In the genomic region with DNA sequence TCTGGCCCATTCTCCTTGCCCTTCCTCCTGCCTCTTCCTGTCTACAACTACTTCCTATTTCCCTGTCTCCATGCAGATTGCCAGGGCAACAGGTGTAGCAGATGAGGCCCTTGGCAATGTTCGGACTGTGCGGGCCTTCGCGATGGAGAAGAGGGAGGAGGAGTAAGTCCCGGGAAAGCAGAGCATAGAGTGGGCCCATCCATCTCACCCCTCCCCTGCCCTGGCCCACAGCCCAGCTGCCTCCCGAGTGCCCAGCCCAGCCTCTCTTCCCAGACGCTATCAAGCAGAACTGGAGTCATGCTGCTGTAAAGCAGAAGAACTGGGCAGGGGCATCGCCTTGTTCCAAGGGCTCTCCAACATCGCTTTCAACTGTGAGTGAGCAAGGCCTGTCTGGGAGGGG, we compare ENCODE assay signal across 16 mouse cellular contexts. TPM values are rescaled to one million over a fixed set of nuclear protein-coding genes. Genes with fewer than 3 reads are reported as not detected.
DNase-seq lines count a peak whose midpoint lies in the region; ATAC-seq lines count a peak whose summit lies in the region.
"Had no signal": no experiment of that assay in that cellular context is flagged by ENCODE, and none has a peak within 500 bp of the region (broad histone marks: within the 10 kb centered on the region; RNA-seq: fewer than 3 reads in every experiment).

No protein-coding gene starts in this region.

- H3K27ac ChIP-seq in heart, embryonic 10.5 days = no peak overlapping the region
- no peak overlapping the region for H3K27ac ChIP-seq in midbrain, embryonic 12.5 days (replicated peaks)
- no peak overlapping the region for H3K27ac ChIP-seq in midbrain, embryonic 10.5 days (replicated peaks)
- H3K27ac ChIP-seq in neural tube, embryonic 14.5 days (ENCODE audit: low read depth, low read length) = no peak overlapping the region
- H3K27ac ChIP-seq: forebrain, embryonic 15.5 days; left cerebral cortex, adult 2 months; limb, embryonic 15.5 days had no signal

- H3K4me3 ChIP-seq in heart, embryonic 10.5 days = no peak overlapping the region
- H3K4me3 ChIP-seq in midbrain, embryonic 12.5 days = no peak overlapping the region
- H3K4me3 ChIP-seq in midbrain, embryonic 10.5 days = no peak overlapping the region
- no peak overlapping the region for H3K4me3 ChIP-seq in neural tube, embryonic 14.5 days (ENCODE audit: low read depth, low read length)
- H3K4me3 ChIP-seq: forebrain, embryonic 15.5 days; left cerebral cortex, adult 2 months; limb, embryonic 15.5 days had no signal

- H3K4me2 ChIP-seq in midbrain, embryonic 12.5 days (replicated peaks) = no peak overlapping the region
- no peak overlapping the region for H3K4me2 ChIP-seq in neural tube, embryonic 14.5 days (ENCODE audit: low read depth, low read length)
- H3K4me2 ChIP-seq: forebrain, embryonic 15.5 days; limb, embryonic 15.5 days had no signal

- H3K36me3 ChIP-seq in heart, embryonic 10.5 days = peaks cover 70% of the 10 kb centered on the region
- H3K36me3 ChIP-seq in midbrain, embryonic 12.5 days = peaks cover 59% of the 10 kb centered on the region
- H3K36me3 ChIP-seq in midbrain, embryonic 10.5 days = peaks cover 68% of the 10 kb centered on the region
- peaks cover 14% of the 10 kb centered on the region for H3K36me3 ChIP-seq in neural tube, embryonic 14.5 days (ENCODE audit: control insufficient read depth, insufficient read depth, low read length)

- H3K27me3 ChIP-seq in heart, embryonic 10.5 days (ENCODE audit: insufficient read depth, poor library complexity, severe bottlenecking) = no peaks in the 10 kb centered on the region
- H3K27me3 ChIP-seq in midbrain, embryonic 12.5 days = no peaks in the 10 kb centered on the region
- no peaks in the 10 kb centered on the region for H3K27me3 ChIP-seq in midbrain, embryonic 10.5 days (ENCODE audit: low read depth, poor library complexity, severe bottlenecking)
- H3K27me3 ChIP-seq in neural tube, embryonic 14.5 days (ENCODE audit: control insufficient read depth, insufficient read depth, low read length) = no peaks in the 10 kb centered on the region
- H3K27me3 ChIP-seq: CH12.LX; forebrain, embryonic 15.5 days; limb, embryonic 15.5 days; Patski had no signal

- no peaks in the 10 kb centered on the region for H3K9me3 ChIP-seq in heart, embryonic 10.5 days
- H3K9me3 ChIP-seq in midbrain, embryonic 12.5 days = no peaks in the 10 kb centered on the region
- H3K9me3 ChIP-seq in midbrain, embryonic 10.5 days (replicated peaks) = no peaks in the 10 kb centered on the region
- H3K9me3 ChIP-seq in neural tube, embryonic 14.5 days (ENCODE audit: control insufficient read depth, low read length) = no peaks in the 10 kb centered on the region
- H3K9me3 ChIP-seq: forebrain, embryonic 15.5 days; limb, embryonic 15.5 days had no signal

- 79% methylated on average over 9 of the region's 9 CpGs for WGBS in heart, embryonic 10.5 days
- WGBS in midbrain, embryonic 12.5 days = 93% methylated on average over 9 of the region's 9 CpGs
- 92% methylated on average over 9 of the region's 9 CpGs for WGBS in midbrain, embryonic 10.5 days
- WGBS in neural tube, embryonic 14.5 days = 57% methylated on average over 9 of the region's 9 CpGs

- ATAC-seq in midbrain, embryonic 12.5 days (ENCODE audit: low FRiP score, low read depth) = 0 out of 2 replicates have a peak, but pooled peaks have one; percentile 30
- ATAC-seq in neural tube, embryonic 14.5 days (ENCODE audit: low read depth) = peak; percentile 64; the same call in 1 of the 2 replicates
- ATAC-seq: forebrain, embryonic 15.5 days; liver, postnatal 0 days; Patski had no signal

- peaks cover 38% of the 10 kb centered on the region for H3K4me1 ChIP-seq in heart, embryonic 10.5 days
- H3K4me1 ChIP-seq in midbrain, embryonic 12.5 days = no peaks in the 10 kb centered on the region
- 0 out of 2 replicates have a peak, but pooled peaks cover 3% of the 10 kb centered on the region for H3K4me1 ChIP-seq in midbrain, embryonic 10.5 days
- no peaks in the 10 kb centered on the region for H3K4me1 ChIP-seq in neural tube, embryonic 14.5 days (ENCODE audit: control insufficient read depth, insufficient read depth, low read length)
- H3K4me1 ChIP-seq: forebrain, embryonic 15.5 days; limb, embryonic 15.5 days had no signal

- peak; percentile 87 to 92 for DNase-seq in cerebellum, postnatal 10 days
- DNase-seq in cerebellum, adult 9-11 months = no peak
- DNase-seq in heart, postnatal 4 days = peak; percentile 56
- no peak for DNase-seq in heart, embryonic 10.5 days (ENCODE audit: low spot score)
- DNase-seq in midbrain, embryonic 10.5 days (ENCODE audit: low spot score) = no peak
- no peak for DNase-seq in urinary bladder, postnatal 14 days (ENCODE audit: low spot score)
- DNase-seq: embryo, embryonic 11 days; gastrocnemius, postnatal 10 days; liver, postnatal 0 days had no signal

- H3K9ac ChIP-seq in midbrain, embryonic 12.5 days (replicated peaks) = no peak overlapping the region
- no peak overlapping the region for H3K9ac ChIP-seq in neural tube, embryonic 14.5 days (replicated peaks; ENCODE audit: low read depth, low read length)
- H3K9ac ChIP-seq: forebrain, embryonic 15.5 days; limb, embryonic 15.5 days; liver, postnatal 0 days had no signal

RNA-seq across cellular contexts. Expression of a gene that starts 8.5 kb away (rescaled TPM):
- 10 to 100 TPM; 86.3 to 87.0 TPM for total RNA-seq in heart, postnatal 4 days (2021)
- polyA plus RNA-seq in heart, embryonic 10.5 days (2016; fragmentation: Nextera tagmentation; extraction: Ambion mirVana) = 62.7 and 81.3 TPM in 2 replicates
- 47.1 and 48.0 TPM in 2 replicates for polyA plus RNA-seq in midbrain, embryonic 12.5 days (2016; fragmentation: Nextera tagmentation; extraction: Ambion mirVana)
- polyA plus RNA-seq in midbrain, embryonic 10.5 days (2016; fragmentation: Nextera tagmentation; extraction: Ambion mirVana) = 62.9 and 64.6 TPM in 2 replicates
- polyA plus RNA-seq in neural tube, embryonic 14.5 days (2014; fragmentation: Nextera tagmentation; extraction: Ambion mirVana) = 47.2 and 47.7 TPM in 2 replicates

RNA-seq across cellular contexts. Expression of a gene that starts 10.0 kb away (rescaled TPM):
- under 1 TPM; 0.45 to 0.83 TPM for total RNA-seq in heart, postnatal 4 days (2021)
- 1.2 and 2.3 TPM in 2 replicates for polyA plus RNA-seq in heart, embryonic 10.5 days (2016; fragmentation: Nextera tagmentation; extraction: Ambion mirVana)
- polyA plus RNA-seq in midbrain, embryonic 12.5 days (2016; fragmentation: Nextera tagmentation; extraction: Ambion mirVana) = 0.35 and 0.46 TPM in 2 replicates
- 0.31 and 0.72 TPM in 2 replicates for polyA plus RNA-seq in midbrain, embryonic 10.5 days (2016; fragmentation: Nextera tagmentation; extraction: Ambion mirVana)
- 2.0 and 2.2 TPM in 2 replicates for polyA plus RNA-seq in neural tube, embryonic 14.5 days (2014; fragmentation: Nextera tagmentation; extraction: Ambion mirVana)

RNA-seq across cellular contexts. Expression of a gene that starts 11.2 kb away (rescaled TPM):
- under 1 TPM in 1 of 2 experiments, not detected in 1; 0.19 TPM for total RNA-seq in heart, postnatal 4 days (2021)
- polyA plus RNA-seq in heart, embryonic 10.5 days (2016; fragmentation: Nextera tagmentation; extraction: Ambion mirVana) = 0.11 TPM in 1 of 2 replicates, not detected in the other
- 0.17 and 0.27 TPM in 2 replicates for polyA plus RNA-seq in midbrain, embryonic 12.5 days (2016; fragmentation: Nextera tagmentation; extraction: Ambion mirVana)
- 0.19 and 0.31 TPM in 2 replicates for polyA plus RNA-seq in midbrain, embryonic 10.5 days (2016; fragmentation: Nextera tagmentation; extraction: Ambion mirVana)
- 0.58 and 3.0 TPM in 2 replicates for polyA plus RNA-seq in neural tube, embryonic 14.5 days (2014; fragmentation: Nextera tagmentation; extraction: Ambion mirVana)
- polyA plus RNA-seq: liver, postnatal 0 days had no signal

RNA-seq across cellular contexts. Expression of a gene that starts 21.4 kb away (rescaled TPM):
- total RNA-seq in heart, postnatal 4 days (2021) = 10 to 100 TPM; 22.4 to 26.1 TPM
- polyA plus RNA-seq in heart, embryonic 10.5 days (2016; fragmentation: Nextera tagmentation; extraction: Ambion mirVana) = 33.9 and 37.4 TPM in 2 replicates
- 64.1 and 76.9 TPM in 2 replicates for polyA plus RNA-seq in midbrain, embryonic 12.5 days (2016; fragmentation: Nextera tagmentation; extraction: Ambion mirVana)
- 49.0 and 61.6 TPM in 2 replicates for polyA plus RNA-seq in midbrain, embryonic 10.5 days (2016; fragmentation: Nextera tagmentation; extraction: Ambion mirVana)
- polyA plus RNA-seq in neural tube, embryonic 14.5 days (2014; fragmentation: Nextera tagmentation; extraction: Ambion mirVana) = 119 and 126 TPM in 2 replicates

RNA-seq across cellular contexts. Expression of a gene that starts 21.7 kb away (rescaled TPM):
- 10 to 100 TPM; 63.2 to 65.7 TPM for total RNA-seq in heart, postnatal 4 days (2021)
- 33.2 and 36.0 TPM in 2 replicates for polyA plus RNA-seq in heart, embryonic 10.5 days (2016; fragmentation: Nextera tagmentation; extraction: Ambion mirVana)
- 32.7 and 35.7 TPM in 2 replicates for polyA plus RNA-seq in midbrain, embryonic 12.5 days (2016; fragmentation: Nextera tagmentation; extraction: Ambion mirVana)
- polyA plus RNA-seq in midbrain, embryonic 10.5 days (2016; fragmentation: Nextera tagmentation; extraction: Ambion mirVana) = 32.9 and 33.3 TPM in 2 replicates
- 11.2 and 13.8 TPM in 2 replicates for polyA plus RNA-seq in neural tube, embryonic 14.5 days (2014; fragmentation: Nextera tagmentation; extraction: Ambion mirVana)

Comparison
In these comparisons a context has a peak if more than half of its experiments do, and no peak if none do; other contexts are left out.
1. DNase-seq: peak in cerebellum, postnatal 10 days (2 of 2) and heart, postnatal 4 days (single experiment); none in cerebellum, adult 9-11 months (single experiment), heart, embryonic 10.5 days (single experiment), midbrain, embryonic 10.5 days (single experiment) and urinary bladder, postnatal 14 days (single experiment).